Mouse (Mus musculus): ENCODE measurements around the gene Tmem239.

Tmem239 gene

DNA sequence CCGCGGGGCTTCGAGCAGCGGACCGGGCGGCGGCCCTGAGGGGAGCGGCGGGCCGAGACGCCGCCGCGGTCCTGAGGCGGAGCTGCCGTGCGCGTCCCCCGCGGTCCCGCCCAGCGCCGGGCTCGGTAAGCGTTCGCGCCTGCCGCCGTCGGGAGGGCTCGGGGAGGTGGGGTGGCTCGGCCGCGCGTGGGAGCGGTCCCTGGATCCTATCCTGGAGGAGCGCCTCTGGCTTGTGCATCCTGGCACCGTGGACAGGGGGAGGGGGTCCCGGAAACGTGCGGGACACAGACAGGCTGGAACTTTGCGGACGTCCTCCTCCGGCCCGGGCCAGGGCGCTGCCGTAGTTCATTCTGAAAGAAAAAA, 44.1 kb downstream of the Tmem239 start:
- DNase-seq (ENCODE audit: low read depth, low spot score): no peak

DNA sequence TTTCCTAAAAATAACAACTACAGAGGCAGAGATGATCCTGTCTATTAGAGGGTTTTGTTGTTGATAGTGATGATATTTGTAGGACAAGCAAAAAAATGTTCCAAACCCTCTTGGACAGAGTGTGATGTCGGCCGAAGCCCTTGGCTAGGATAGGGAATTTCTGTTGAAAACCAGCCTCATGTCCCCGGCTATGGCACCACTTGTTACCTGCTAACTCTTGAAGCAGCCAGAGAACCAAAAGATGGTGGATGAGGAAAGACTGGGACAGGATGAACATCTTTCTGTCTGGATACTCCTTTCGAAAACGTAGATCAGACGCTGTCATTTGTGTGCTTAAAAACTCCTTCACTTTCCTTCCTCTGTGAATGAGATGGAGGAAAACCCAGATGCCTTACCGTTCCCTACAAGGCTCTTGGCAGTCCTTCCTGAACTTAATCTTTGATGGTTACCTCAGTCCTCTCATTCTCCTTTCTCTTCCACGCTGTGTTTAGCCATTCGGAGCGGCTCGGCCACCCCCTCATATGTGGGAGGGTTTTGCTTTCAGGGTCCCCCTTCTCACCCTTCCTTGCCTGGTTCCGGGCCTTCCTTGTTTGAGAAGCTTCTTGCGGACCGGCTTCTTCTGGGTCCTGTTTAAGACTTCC, 44.9 kb downstream of the Tmem239 start:
- no peak for DNase-seq (ENCODE audit: low read depth, low spot score)

DNA sequence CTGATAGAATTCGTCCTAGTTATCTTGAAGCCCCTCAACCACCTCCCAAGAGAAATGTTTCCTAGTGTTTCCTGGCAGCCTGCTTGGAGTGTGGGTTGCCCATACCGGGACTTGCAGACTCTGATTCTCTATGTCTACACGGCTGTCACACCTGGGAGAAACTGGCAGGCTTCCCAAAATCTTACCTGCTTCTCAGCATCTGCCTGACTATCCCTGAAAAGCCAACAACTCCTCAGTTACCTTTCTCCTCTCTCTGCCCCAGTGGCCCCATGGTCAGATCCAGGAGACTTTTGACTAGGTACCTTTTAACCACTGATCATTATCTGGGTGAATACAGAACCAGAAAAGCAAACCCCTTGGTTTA, 45.4 kb downstream of the Tmem239 start:
- DNase-seq (ENCODE audit: low read depth, low spot score): no peak

DNA sequence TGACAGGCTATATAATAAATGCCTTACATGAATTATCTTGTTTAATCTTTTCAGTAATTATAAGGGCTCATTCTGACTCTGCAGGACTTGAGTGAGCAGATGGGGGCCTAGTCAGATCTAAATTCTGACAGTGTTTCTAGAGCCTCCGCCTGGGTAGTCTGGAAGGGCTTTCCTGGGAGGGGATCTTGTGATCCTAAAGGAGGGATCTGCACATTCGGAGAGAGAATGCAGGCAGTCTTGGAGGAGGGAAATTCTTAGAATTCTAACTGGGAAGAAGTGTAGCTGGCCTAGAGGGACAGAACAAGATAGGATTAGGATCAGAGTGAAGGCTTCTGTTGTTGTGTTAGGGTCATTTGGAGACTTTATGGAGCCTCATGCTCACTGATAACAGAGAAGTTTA, 46.0 kb downstream of the Tmem239 start:
- no peak for DNase-seq (ENCODE audit: low read depth, low spot score)

DNA sequence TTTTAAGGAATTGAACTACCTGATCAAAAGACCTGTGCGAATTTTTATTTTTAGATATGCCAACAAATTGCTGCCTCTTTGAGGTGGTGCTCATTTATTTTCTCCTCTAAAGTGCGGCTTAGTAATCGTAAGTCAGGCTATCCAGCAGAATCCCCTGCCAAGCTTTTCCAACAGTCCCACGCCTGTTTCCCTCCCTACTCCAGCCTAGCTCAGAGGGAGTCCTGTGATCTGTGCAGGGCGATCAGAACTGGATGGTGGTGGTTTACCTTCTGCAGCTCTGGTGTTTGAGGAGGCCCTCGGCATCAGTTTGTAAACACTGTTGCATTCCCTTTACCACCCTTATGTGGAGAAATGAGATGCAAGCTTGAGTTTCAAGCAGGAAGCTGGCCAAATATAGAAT, 47.1 kb downstream of the Tmem239 start:
- DNase-seq (ENCODE audit: low read depth, low spot score): no peak

DNA sequence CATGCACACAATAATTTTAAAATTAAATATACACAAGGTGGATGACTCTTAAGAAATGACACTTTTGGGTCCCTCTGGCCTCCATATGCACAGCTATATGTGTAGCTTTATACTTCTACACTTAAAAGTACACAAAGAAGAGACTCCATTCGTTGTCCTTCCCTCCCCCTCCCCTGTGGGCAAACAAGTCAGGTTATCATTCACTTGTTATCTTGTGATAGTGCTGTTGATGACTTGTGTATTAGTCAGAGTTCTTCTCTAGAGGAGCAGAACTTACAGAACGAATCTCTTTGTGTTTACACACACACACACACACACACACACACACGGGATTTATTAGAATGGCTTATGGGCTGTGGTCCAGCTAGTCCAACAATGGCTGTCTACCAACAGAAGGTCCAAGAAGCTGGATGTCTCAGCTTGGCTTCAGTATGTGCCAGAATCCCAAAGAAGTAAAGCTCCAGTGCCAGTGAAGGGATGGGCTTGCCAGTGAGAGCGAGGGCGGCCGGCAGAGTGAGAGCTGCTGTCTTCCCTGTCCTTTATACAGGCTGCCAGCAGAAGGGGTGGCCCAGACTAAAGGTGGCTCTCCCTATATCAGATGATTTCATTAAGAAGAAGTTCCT, 48.6 kb downstream of the Tmem239 start:
- DNase-seq (ENCODE audit: low read depth, low spot score): no peak
